Mouse (Mus musculus) stomach, postnatal 0 days (tissue): Measurements from ENCODE around the gene Sec1.

ENCODE experiments used
- CTCF ChIP-seq: IDR thresholded peaks from 2 replicates; pipeline ENCODE4 v1.5.1; 2016; ENCODE audit warnings: antibody characterized with exemption, low read depth, mild to moderate bottlenecking, moderate library complexity
- EP300 ChIP-seq: optimal IDR thresholded peaks from 2 replicates; pipeline ENCODE3; 2016; ENCODE audit warnings: antibody characterized with exemption

- TF ChIP-seq CTCF (no peak), EP300 (no peak)
Measured at GRCm38 (mm10) chr7:45644183-45644582, 50.0 kb downstream of the Sec1 start.
